Mouse (Mus musculus) megakaryocyte-erythroid progenitor cell, adult 5-6 weeks (primary cell): Measurements from ENCODE around the gene Galnt3. TPM values are rescaled to one million over a fixed set of nuclear protein-coding genes. Genes with fewer than 3 reads are reported as not detected.

Experiments used
- ATAC-seq: replicated peaks from 2 replicates; pipeline ENCODE4 v1.8.0; 2016; ENCODE audit warnings: mild to moderate bottlenecking, inconsistent platforms; ENCODE audit not compliant: severe bottlenecking, poor library complexity, low FRiP score, low TSS enrichment
- total RNA-seq, 2 experiments: library from RNA; stranded (forward) in 1 of 2; stranded (reverse) in 1 of 2; fragments of 200-1000, 215-1000 nt in 1 of 2; fragments of >200 nt in 1 of 2; fragmentation: Nextera tagmentation in 1 of 2; gene quantifications; 2 replicates each; pipeline ENCODE4 v1.2.3; 2014 to 2017

Galnt3 gene
- total RNA-seq, 2 experiments from 2014 or later: not detected

- no peak for ATAC-seq
These were observed 84.2 kb downstream of the Galnt3 start for GRCm38 (mm10) chr2:66040611-66041010.

GRCm38 (mm10) chr2:66034907-66035679, 89.7 kb downstream of the Galnt3 start:
- no peak for ATAC-seq

Other genes starting within 250 kb of the Galnt3 start
- 1.7 and 3.8 TPM in 2 replicates for gene Ttc21b, start 131.6 kb upstream of the Galnt3 start, total RNA-seq (2014; fragmentation: Nextera tagmentation)
- 0.99 and 6.7 TPM in 2 replicates for gene Ttc21b, start 131.6 kb upstream of the Galnt3 start, total RNA-seq (2017)